Mouse (Mus musculus): ENCODE measurements around the gene Tbcd. TPM values are rescaled to one million over a fixed set of nuclear protein-coding genes. Genes with fewer than 3 reads are reported as not detected.

The Tbcd gene
- polyA plus RNA-seq, 1 experiment from 2014 or later = 37.1 TPM

GRCm38 (mm10) chr11:121615961-121616485, 164.3 kb downstream of the Tbcd start:
- no peak for ATAC-seq (ENCODE audit: borderline replicate concordance, extremely low read depth, low FRiP score, low TSS enrichment)
- WGBS = 66% methylated on average over 3 of the region's 3 CpGs
- no peak overlapping the region for H3K4me3 ChIP-seq
- H3K36me3 ChIP-seq = peaks cover 39% of the 10 kb centered on the region; the same call in 1 of the 2 replicates
- no peaks in the 10 kb centered on the region for H3K9me3 ChIP-seq
- H3K9ac ChIP-seq = no peak overlapping the region
- H3K4me1 ChIP-seq = no peaks in the 10 kb centered on the region
- H3K4me2 ChIP-seq = no peak overlapping the region
- no peaks in the 10 kb centered on the region for H3K27me3 ChIP-seq
- H3K27ac ChIP-seq = no peak overlapping the region

GRCm38 (mm10) chr11:121616501-121616900, 164.8 kb downstream of the Tbcd start:
- no peaks in the 10 kb centered on the region for H3K27me3 ChIP-seq
- no peak for ATAC-seq (ENCODE audit: borderline replicate concordance, extremely low read depth, low FRiP score, low TSS enrichment)
- H3K4me1 ChIP-seq = no peaks in the 10 kb centered on the region
- H3K9ac ChIP-seq = no peak overlapping the region
- no peaks in the 10 kb centered on the region for H3K9me3 ChIP-seq
- H3K27ac ChIP-seq = no peak overlapping the region
- no peak overlapping the region for H3K4me2 ChIP-seq
- no peak overlapping the region for H3K4me3 ChIP-seq
- H3K36me3 ChIP-seq = peaks cover 39% of the 10 kb centered on the region; the same call in 1 of the 2 replicates

GRCm38 (mm10) chr11:121617371-121617770, 165.6 kb downstream of the Tbcd start:
- ATAC-seq (ENCODE audit: borderline replicate concordance, extremely low read depth, low FRiP score, low TSS enrichment) = no peak
- Histone ChIP-seq H3K4me1 (no peaks in the 10 kb centered on the region), H3K27me3 (no peaks in the 10 kb centered on the region), H3K4me2 (no peak overlapping the region), H3K9ac (no peak overlapping the region), H3K9me3 (no peaks in the 10 kb centered on the region), H3K4me3 (no peak overlapping the region), H3K36me3 (peaks cover 39% of the 10 kb centered on the region; the same call in 1 of the 2 replicates), H3K27ac (no peak overlapping the region)
- 96% methylated on average over 1 of the region's 1 CpGs for WGBS

GRCm38 (mm10) chr11:121625007-121625406, 173.3 kb downstream of the Tbcd start:
- ATAC-seq (ENCODE audit: borderline replicate concordance, extremely low read depth, low FRiP score, low TSS enrichment) = no peak
- Histone ChIP-seq H3K4me3 (no peak overlapping the region), H3K4me1 (no peaks in the 10 kb centered on the region), H3K27me3 (no peaks in the 10 kb centered on the region), H3K27ac (no peak overlapping the region), H3K9ac (no peak overlapping the region), H3K36me3 (peaks cover 9% of the 10 kb centered on the region; the same call in 1 of the 2 replicates), H3K9me3 (no peaks in the 10 kb centered on the region), H3K4me2 (no peak overlapping the region)
- WGBS = 81% methylated on average over 4 of the region's 4 CpGs

- H3K9me3 ChIP-seq = no peaks in the 10 kb centered on the region
- H3K4me3 ChIP-seq = no peak overlapping the region
- no peak overlapping the region for H3K4me2 ChIP-seq
- no peak overlapping the region for H3K9ac ChIP-seq
- ATAC-seq (ENCODE audit: borderline replicate concordance, extremely low read depth, low FRiP score, low TSS enrichment) = no peak
- H3K27ac ChIP-seq = no peak overlapping the region
- H3K36me3 ChIP-seq = 0 out of 2 replicates have a peak, but pooled peaks cover 4% of the 10 kb centered on the region
- H3K27me3 ChIP-seq = no peaks in the 10 kb centered on the region
- no peaks in the 10 kb centered on the region for H3K4me1 ChIP-seq
- 79% methylated on average over 5 of the region's 5 CpGs for WGBS
These were observed 175.8 kb downstream of the Tbcd start for GRCm38 (mm10) chr11:121627521-121627920.

- Histone ChIP-seq H3K9me3 (no peaks in the 10 kb centered on the region), H3K4me3 (no peak overlapping the region), H3K36me3 (no peaks in the 10 kb centered on the region), H3K27me3 (no peaks in the 10 kb centered on the region), H3K27ac (no peak overlapping the region), H3K9ac (no peak overlapping the region), H3K4me2 (no peak overlapping the region), H3K4me1 (no peaks in the 10 kb centered on the region)
- WGBS = 92% methylated on average over 6 of the region's 6 CpGs
- ATAC-seq (ENCODE audit: borderline replicate concordance, extremely low read depth, low FRiP score, low TSS enrichment) = no peak
These were observed 177.8 kb downstream of the Tbcd start for GRCm38 (mm10) chr11:121629529-121629928.

GRCm38 (mm10) chr11:121630406-121630805, 178.7 kb downstream of the Tbcd start:
- no peak overlapping the region for H3K9ac ChIP-seq
- no peaks in the 10 kb centered on the region for H3K36me3 ChIP-seq
- no peaks in the 10 kb centered on the region for H3K9me3 ChIP-seq
- no peak overlapping the region for H3K27ac ChIP-seq
- 80% methylated on average over 4 of the region's 4 CpGs for WGBS
- no peaks in the 10 kb centered on the region for H3K4me1 ChIP-seq
- no peaks in the 10 kb centered on the region for H3K27me3 ChIP-seq
- ATAC-seq (ENCODE audit: borderline replicate concordance, extremely low read depth, low FRiP score, low TSS enrichment) = no peak
- no peak overlapping the region for H3K4me2 ChIP-seq
- no peak overlapping the region for H3K4me3 ChIP-seq

- no peaks in the 10 kb centered on the region for H3K27me3 ChIP-seq
- H3K9ac ChIP-seq = no peak overlapping the region
- H3K4me1 ChIP-seq = no peaks in the 10 kb centered on the region
- H3K9me3 ChIP-seq = no peaks in the 10 kb centered on the region
- ATAC-seq (ENCODE audit: borderline replicate concordance, extremely low read depth, low FRiP score, low TSS enrichment) = no peak
- no peak overlapping the region for H3K27ac ChIP-seq
- H3K4me3 ChIP-seq = no peak overlapping the region
- H3K36me3 ChIP-seq = no peaks in the 10 kb centered on the region
- H3K4me2 ChIP-seq = no peak overlapping the region
- 93% methylated on average over 7 of the region's 7 CpGs for WGBS
These were observed 179.7 kb downstream of the Tbcd start for GRCm38 (mm10) chr11:121631410-121631809.

GRCm38 (mm10) chr11:121636646-121637045, 184.9 kb downstream of the Tbcd start:
- Histone ChIP-seq H3K4me2 (no peak overlapping the region), H3K36me3 (peaks cover 15% of the 10 kb centered on the region), H3K9me3 (no peaks in the 10 kb centered on the region), H3K27me3 (no peaks in the 10 kb centered on the region), H3K4me1 (no peaks in the 10 kb centered on the region), H3K9ac (no peak overlapping the region), H3K4me3 (no peak overlapping the region), H3K27ac (no peak overlapping the region)
- 90% methylated on average over 10 of the region's 10 CpGs for WGBS
- ATAC-seq (ENCODE audit: borderline replicate concordance, extremely low read depth, low FRiP score, low TSS enrichment) = no peak

GRCm38 (mm10) chr11:121641501-121642145, 189.9 kb downstream of the Tbcd start:
- ATAC-seq (ENCODE audit: borderline replicate concordance, extremely low read depth, low FRiP score, low TSS enrichment) = no peak
- no peak overlapping the region for H3K9ac ChIP-seq
- no peak overlapping the region for H3K4me2 ChIP-seq
- 78% methylated on average over 2 of the region's 2 CpGs for WGBS
- H3K27me3 ChIP-seq = no peaks in the 10 kb centered on the region
- H3K27ac ChIP-seq = no peak overlapping the region
- peaks cover 15% of the 10 kb centered on the region for H3K36me3 ChIP-seq
- no peaks in the 10 kb centered on the region for H3K4me1 ChIP-seq
- H3K4me3 ChIP-seq = no peak overlapping the region
- no peaks in the 10 kb centered on the region for H3K9me3 ChIP-seq

- Histone ChIP-seq H3K4me3 (no peak overlapping the region), H3K27ac (no peak overlapping the region), H3K4me1 (no peaks in the 10 kb centered on the region), H3K9me3 (no peaks in the 10 kb centered on the region), H3K9ac (no peak overlapping the region), H3K27me3 (no peaks in the 10 kb centered on the region), H3K36me3 (peaks cover 4% of the 10 kb centered on the region), H3K4me2 (no peak overlapping the region)
- ATAC-seq (ENCODE audit: borderline replicate concordance, extremely low read depth, low FRiP score, low TSS enrichment) = no peak
- 91% methylated on average over 6 of the region's 6 CpGs for WGBS
These were observed 193.6 kb downstream of the Tbcd start for GRCm38 (mm10) chr11:121645394-121645793.

GRCm38 (mm10) chr11:121647321-121647720, 195.6 kb downstream of the Tbcd start:
- H3K4me2 ChIP-seq = no peak overlapping the region
- H3K27me3 ChIP-seq = no peaks in the 10 kb centered on the region
- peaks cover 4% of the 10 kb centered on the region; the same call in 1 of the 2 replicates for H3K36me3 ChIP-seq
- H3K4me3 ChIP-seq = no peak overlapping the region
- no peak for ATAC-seq (ENCODE audit: borderline replicate concordance, extremely low read depth, low FRiP score, low TSS enrichment)
- no peak overlapping the region for H3K27ac ChIP-seq
- no peaks in the 10 kb centered on the region for H3K4me1 ChIP-seq
- 65% methylated on average over 9 of the region's 9 CpGs for WGBS
- H3K9ac ChIP-seq = no peak overlapping the region
- no peaks in the 10 kb centered on the region for H3K9me3 ChIP-seq

Measured in lung, embryonic 15.5 days (tissue).